Mouse (Mus musculus) spleen, adult 2 months (tissue): ENCODE measurements around the gene Ldb3.

Experiments
- CTCF ChIP-seq: fragments of 200-500 bp; IDR thresholded peaks from 2 replicates; pipeline ENCODE4 v1.5.1; 2011; ENCODE audit warnings: mild to moderate bottlenecking, inconsistent platforms; ENCODE audit not compliant: insufficient read depth, insufficient read length, insufficient replicate concordance; ENCODE audit errors: extremely low read depth
- POLR2A ChIP-seq: fragments of 200-500 bp; IDR thresholded peaks from 2 replicates; pipeline ENCODE4 v1.6.1; 2011; ENCODE audit warnings: low read depth, low read length, inconsistent platforms

DNA sequence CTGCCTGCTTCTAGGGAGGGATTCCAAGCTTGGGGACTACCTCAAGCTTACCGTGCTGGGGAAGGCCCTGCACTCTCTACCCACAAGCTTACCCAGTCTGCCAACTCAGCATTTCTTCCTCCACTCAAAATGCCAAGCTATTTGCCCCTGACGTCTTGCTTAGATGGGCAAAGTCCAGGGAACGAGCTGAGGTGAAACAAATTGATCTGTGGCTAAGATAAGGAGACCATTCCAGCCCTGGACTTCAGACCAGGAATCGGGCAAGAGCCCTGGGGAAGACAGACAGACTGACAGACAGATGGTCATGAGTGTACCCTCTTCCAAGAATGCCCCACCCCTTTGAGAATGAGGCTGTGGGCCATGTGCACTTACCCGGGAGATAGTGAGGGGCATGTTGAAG is 477 bp downstream of the Ldb3 start:
- TF ChIP-seq CTCF (no peak), POLR2A (no peak)
